Mouse (Mus musculus) MEL (cell line): ENCODE measurements around the gene Dpysl5. TPM values are rescaled to one million over a fixed set of nuclear protein-coding genes. Genes with fewer than 3 reads are reported as not detected.

Experiments
- DNase-seq: peaks from one replicate; pipeline ENCODE4 v3.0.0; 2011; ENCODE audit warnings: low read depth, low spot score
- H3K27ac ChIP-seq: 2 replicates; pipeline ENCODE4 v1.5.1; 2012; ENCODE audit warnings: low read depth, mild to moderate bottlenecking, control low read depth, low read length, moderate library complexity; ENCODE audit not compliant: control insufficient read depth
- H3K27me3 ChIP-seq, 2 experiments: fragments of 150-350 bp in 1 of 2; sonication (generic) in 1 of 2; 2 replicates each; pipeline ENCODE4 v1.6.1; 2012; ENCODE audit warnings: low read length in 2 of 2, mild to moderate bottlenecking in 2 of 2, improper control_type of control experiment in 1 of 2, moderate library complexity in 1 of 2; ENCODE audit not compliant: insufficient read depth in 2 of 2, control insufficient read depth in 1 of 2
- H3K36me3 ChIP-seq, 2 experiments: 2 replicates each; pipeline ENCODE4 v1.6.1; 2012 to 2014; ENCODE audit warnings: low read length in 2 of 2, improper control_type of control experiment in 1 of 2, inconsistent platforms in 1 of 2, mild to moderate bottlenecking in 1 of 2; ENCODE audit not compliant: insufficient read depth in 2 of 2, control insufficient read depth in 1 of 2
- H3K4me1 ChIP-seq, 2 experiments: fragments of 150-350 bp in 1 of 2; sonication (generic) in 1 of 2; 2 replicates each; pipeline ENCODE4 v1.6.1; 2012; ENCODE audit warnings: low read length in 2 of 2, improper control_type of control experiment in 1 of 2, mild to moderate bottlenecking in 1 of 2; ENCODE audit not compliant: insufficient read depth in 2 of 2, control insufficient read depth in 1 of 2
- H3K4me3 ChIP-seq, 2 experiments: fragments of 150-350 bp in 1 of 2; sonication (generic) in 1 of 2; 2 replicates each; pipeline ENCODE4 v1.5.1; 2012; ENCODE audit warnings: low read depth in 2 of 2, low read length in 2 of 2, mild to moderate bottlenecking in 2 of 2, moderate library complexity in 2 of 2, control low read depth in 1 of 2, improper control_type of control experiment in 1 of 2; ENCODE audit not compliant: control insufficient read depth in 1 of 2, insufficient read depth in 1 of 2
- H3K79me2 ChIP-seq: 2 replicates; pipeline ENCODE4 v1.6.1; 2012; ENCODE audit warnings: mild to moderate bottlenecking, low read length, moderate library complexity; ENCODE audit not compliant: control insufficient read depth, poor library complexity, insufficient read depth
- H3K9ac ChIP-seq: 2 replicates; pipeline ENCODE4 v1.6.1; 2012; ENCODE audit warnings: low read depth, mild to moderate bottlenecking, control low read depth, low read length, moderate library complexity; ENCODE audit not compliant: control insufficient read depth, poor library complexity, severe bottlenecking
- H3K9me3 ChIP-seq: fragments of 150-350 bp; sonication (generic); replicated peaks from 2 replicates; pipeline ENCODE4 v1.6.1; 2012; ENCODE audit warnings: mild to moderate bottlenecking, low read length, improper control_type of control experiment, moderate library complexity; ENCODE audit not compliant: insufficient read depth
- BHLHE40 ChIP-seq: IDR thresholded peaks from 2 replicates; pipeline ENCODE4 v1.6.1; 2012; ENCODE audit warnings: low read depth, mild to moderate bottlenecking, inconsistent platforms, low read length, improper control_type of control experiment, borderline replicate concordance
- E2F4 ChIP-seq: IDR thresholded peaks from 2 replicates; pipeline ENCODE4 v1.6.1; 2011; ENCODE audit warnings: low read depth, low read length, improper control_type of control experiment, borderline replicate concordance
- ELF1 ChIP-seq: IDR thresholded peaks from 2 replicates; pipeline ENCODE4 v1.6.1; 2014; ENCODE audit warnings: low read depth, mild to moderate bottlenecking, inconsistent platforms, low read length, improper control_type of control experiment, moderate library complexity
- EP300 ChIP-seq, 2 experiments: IDR thresholded peaks; 2 replicates each; pipeline ENCODE4 v1.6.1; 2011; ENCODE audit warnings: improper control_type of control experiment in 2 of 2, low read length in 2 of 2, low read depth in 1 of 2, mild to moderate bottlenecking in 1 of 2
- GABPA ChIP-seq: IDR thresholded peaks from 2 replicates; pipeline ENCODE4 v1.6.1; 2012; ENCODE audit warnings: low read depth, mild to moderate bottlenecking, inconsistent platforms, low read length, improper control_type of control experiment, moderate library complexity
- HCFC1 ChIP-seq: IDR thresholded peaks from 2 replicates; pipeline ENCODE4 v1.6.1; 2012; ENCODE audit warnings: low read depth, mild to moderate bottlenecking, inconsistent platforms, low read length, improper control_type of control experiment, moderate library complexity
- KAT2A ChIP-seq: conservative IDR thresholded peaks from 2 replicates; pipeline ENCODE4 v1.6.1; 2012; ENCODE audit warnings: low read depth, low read length, improper control_type of control experiment, inconsistent platforms
- MAX ChIP-seq: IDR thresholded peaks from 2 replicates; pipeline ENCODE4 v1.6.1; 2011; ENCODE audit warnings: low read length, improper control_type of control experiment
- MAZ ChIP-seq: IDR thresholded peaks from 2 replicates; pipeline ENCODE4 v1.6.1; 2012; ENCODE audit warnings: low read depth, mild to moderate bottlenecking, inconsistent platforms, low read length, improper control_type of control experiment
- MEF2A ChIP-seq: IDR thresholded peaks from 2 replicates; pipeline ENCODE4 v1.6.1; 2014; ENCODE audit warnings: low read depth, mild to moderate bottlenecking, inconsistent platforms, low read length, improper control_type of control experiment; ENCODE audit not compliant: poor library complexity, insufficient replicate concordance, severe bottlenecking; ENCODE audit errors: extremely low read depth
- MYB ChIP-seq: IDR thresholded peaks from 2 replicates; pipeline ENCODE4 v1.6.1; 2011; ENCODE audit warnings: mild to moderate bottlenecking, low read depth, low read length, improper control_type of control experiment
- MYC ChIP-seq: IDR thresholded peaks from 2 replicates; pipeline ENCODE4 v1.6.1; 2011; ENCODE audit warnings: low read depth, mild to moderate bottlenecking, low read length, improper control_type of control experiment, moderate library complexity
- POLR2A ChIP-seq, 2 experiments: IDR thresholded peaks; 2 replicates each; pipeline ENCODE4 v1.6.1; 2011 to 2012; ENCODE audit warnings: low read length in 2 of 2, mild to moderate bottlenecking in 2 of 2, control low read depth in 1 of 2, improper control_type of control experiment in 1 of 2, low read depth in 1 of 2, moderate library complexity in 1 of 2; ENCODE audit not compliant: control insufficient read depth in 1 of 2, insufficient read depth in 1 of 2, poor library complexity in 1 of 2
- POLR2AphosphoS2 ChIP-seq: IDR thresholded peaks from 2 replicates; pipeline ENCODE4 v1.6.1; 2011; ENCODE audit warnings: low read length, improper control_type of control experiment
- RAD21 ChIP-seq: IDR thresholded peaks from 2 replicates; pipeline ENCODE4 v1.6.1; 2011; ENCODE audit warnings: mild to moderate bottlenecking, low read depth, low read length, improper control_type of control experiment
- RCOR1 ChIP-seq: IDR thresholded peaks from 2 replicates; pipeline ENCODE4 v1.6.1; 2012; ENCODE audit warnings: low read depth, mild to moderate bottlenecking, inconsistent platforms, low read length, improper control_type of control experiment
- SIN3A ChIP-seq: IDR thresholded peaks from 2 replicates; pipeline ENCODE4 v1.6.1; 2012; ENCODE audit warnings: low read length, improper control_type of control experiment, inconsistent platforms
- TAL1 ChIP-seq: IDR thresholded peaks from 2 replicates; pipeline ENCODE4 v1.6.1; 2012; ENCODE audit warnings: mild to moderate bottlenecking, inconsistent platforms, low read length, moderate library complexity, mixed read lengths
- TCF12 ChIP-seq: IDR thresholded peaks from 2 replicates; pipeline ENCODE4 v1.6.1; 2014; ENCODE audit warnings: low read depth, mild to moderate bottlenecking, inconsistent platforms, low read length, improper control_type of control experiment, moderate library complexity
- UBTF ChIP-seq: IDR thresholded peaks from 2 replicates; pipeline ENCODE4 v1.6.1; 2012; ENCODE audit warnings: low read depth, mild to moderate bottlenecking, inconsistent platforms, low read length, improper control_type of control experiment, moderate library complexity, borderline replicate concordance; ENCODE audit not compliant: insufficient read depth
- ZKSCAN1 ChIP-seq: IDR thresholded peaks from 2 replicates; pipeline ENCODE4 v1.6.1; 2012; ENCODE audit warnings: low read depth, mild to moderate bottlenecking, inconsistent platforms, low read length, improper control_type of control experiment, moderate library complexity
- ZMIZ1 ChIP-seq: IDR thresholded peaks from 2 replicates; pipeline ENCODE4 v1.6.1; 2012; ENCODE audit warnings: low read depth, mild to moderate bottlenecking, inconsistent platforms, low read length, improper control_type of control experiment, moderate library complexity
- ZNF384 ChIP-seq: IDR thresholded peaks from 2 replicates; pipeline ENCODE4 v1.6.1; 2012; ENCODE audit warnings: low read depth, mild to moderate bottlenecking, inconsistent platforms, low read length, improper control_type of control experiment
- polyA plus RNA-seq, 2 experiments: library from polyadenylated mRNA; stranded (reverse) in 1 of 2; unstranded in 1 of 2; fragments of >175 nt in 1 of 2; fragments of >200 nt in 1 of 2; gene quantifications; 2 replicates each; pipeline versions ENCODE4 v1.2.1 to v1.2.4; 2012; ENCODE audit warnings: low replicate concordance in 2 of 2, low read depth in 1 of 2; ENCODE audit not compliant: insufficient read length in 2 of 2, insufficient read depth in 1 of 2, missing spikeins in 1 of 2
- total RNA-seq: library from RNA; depleted of rRNA; stranded (reverse); fragments of 300-350 nt; gene quantifications from 2 replicates; pipeline ENCODE4 v1.2.3, GENCODE M21; 2012

The Dpysl5 gene
- total and polyA plus RNA-seq, 3 experiments, result not detected

DNA sequence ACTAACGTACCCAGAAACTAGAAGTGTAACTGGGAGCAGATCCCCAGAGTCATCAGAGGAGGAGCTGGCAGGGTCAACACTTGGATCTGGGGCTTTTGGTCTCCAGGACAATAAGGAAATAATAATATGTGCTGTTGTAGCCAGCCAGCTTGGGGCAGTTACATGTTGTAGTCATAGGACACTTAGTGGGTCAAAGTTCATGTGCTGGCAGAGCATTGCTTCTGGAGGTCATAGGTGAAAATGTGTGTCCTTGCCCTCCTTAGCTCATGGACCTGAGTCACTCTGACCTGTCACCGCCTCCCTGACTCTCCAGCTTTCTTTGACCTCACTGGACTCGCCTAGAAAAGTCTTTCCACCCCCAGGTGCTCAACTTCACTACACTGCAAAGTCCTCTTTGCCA lies 122.1 kb downstream of the Dpysl5 start:
- Histone ChIP-seq H3K79me2 (no peaks in the 10 kb centered on the region), H3K27me3 (peaks cover 0 to 3% of the 10 kb centered on the region in 2 experiments; a peak in 2 of 4 replicates)
- no peak for DNase-seq
- TF ChIP-seq KAT2A (no peak), MYC (no peak), E2F4 (no peak), GABPA (no peak)
- TF ChIP-seq, all 39 proteins: peak for 0
- Histone ChIP-seq H3K4me1 (no peaks in the 10 kb centered on the region), H3K9ac (no peak overlapping the region), H3K27ac (no peak overlapping the region), H3K9me3 (no peaks in the 10 kb centered on the region), H3K36me3 (no peaks in the 10 kb centered on the region), H3K4me3 (no peak overlapping the region)

DNA sequence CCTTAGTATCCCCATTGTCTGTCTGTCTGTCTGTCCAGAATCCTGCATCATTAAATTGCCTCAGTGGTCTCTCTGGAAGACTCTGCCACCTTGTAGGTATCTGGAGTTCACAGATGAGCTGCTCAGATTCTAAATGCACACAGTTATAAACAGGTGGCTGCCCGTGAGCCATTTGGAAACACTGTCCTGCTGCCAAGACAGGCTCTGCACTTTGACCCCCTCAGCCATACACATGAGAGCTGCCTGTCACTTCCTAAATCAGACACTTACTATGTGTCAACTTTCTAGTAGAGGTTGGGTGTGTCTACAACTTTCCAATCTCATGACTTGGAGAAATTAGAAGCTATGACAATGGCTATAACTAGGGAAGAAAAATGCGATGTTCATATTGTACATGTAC lies 128.4 kb downstream of the Dpysl5 start:
- H3K27ac ChIP-seq, result no peak overlapping the region
- H3K4me1 ChIP-seq, result no peaks in the 10 kb centered on the region
- H3K9ac ChIP-seq, result no peak overlapping the region
- H3K36me3 ChIP-seq, result no peaks in the 10 kb centered on the region
- no peaks in the 10 kb centered on the region for H3K9me3 ChIP-seq
- no peak for DNase-seq
- no peaks in the 10 kb centered on the region; a peak in 2 of 4 replicates for H3K27me3 ChIP-seq
- no peaks in the 10 kb centered on the region for H3K79me2 ChIP-seq
- TF ChIP-seq ZNF384 (no peak), EP300 (IDR thresholded peaks at IDR 0.05; ENCODE audit: low read depth in 1 of 2, low read length in 2 of 2) (no peak), UBTF (no peak), SIN3A (no peak), BHLHE40 (no peak)
- no peak overlapping the region for H3K4me3 ChIP-seq

DNA sequence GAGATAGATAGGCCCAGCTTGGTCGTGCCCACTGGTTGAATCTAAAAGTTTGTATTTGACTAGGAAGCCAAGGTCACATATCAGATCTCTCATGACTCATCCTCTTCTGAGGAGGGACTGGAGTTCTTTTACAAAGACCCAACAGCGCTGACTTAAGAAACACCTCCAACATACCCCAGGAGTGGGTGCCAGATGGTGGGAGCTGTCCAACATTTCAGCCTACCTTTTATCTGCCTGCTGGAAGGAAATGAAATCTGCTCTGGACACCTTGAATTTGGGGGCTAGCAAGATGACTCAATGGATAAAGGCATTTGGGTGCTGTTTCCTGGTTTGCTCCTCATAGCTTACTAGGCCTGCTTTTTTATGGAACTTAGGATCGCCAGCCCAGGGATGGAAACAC lies 130.5 kb downstream of the Dpysl5 start:
- H3K9ac ChIP-seq, result no peak overlapping the region
- H3K4me3 ChIP-seq, result no peak overlapping the region
- TF ChIP-seq MYB (no peak), TCF12 (no peak), RCOR1 (no peak), ZNF384 (no peak), ELF1 (no peak), E2F4 (no peak), POLR2A (IDR thresholded peaks at IDR 0.05; ENCODE audit: control insufficient read depth in 1 of 2, insufficient read depth in 1 of 2, low read depth in 1 of 2, low read length in 2 of 2, poor library complexity in 1 of 2) (no peak), RAD21 (no peak), HCFC1 (no peak), UBTF (no peak), GABPA (no peak), MEF2A (no peak), MAX (no peak), ZKSCAN1 (no peak), MAZ (no peak), TAL1 (no peak), ZMIZ1 (no peak), KAT2A (no peak), POLR2AphosphoS2 (no peak)
- TF ChIP-seq, all 39 proteins: peak for 0
- Histone ChIP-seq H3K27me3 (peaks cover 1 to 2% of the 10 kb centered on the region in 2 experiments; a peak in 2 of 4 replicates), H3K36me3 (no peaks in the 10 kb centered on the region), H3K4me1 (no peaks in the 10 kb centered on the region), H3K9me3 (no peaks in the 10 kb centered on the region), H3K27ac (no peak overlapping the region), H3K79me2 (no peaks in the 10 kb centered on the region)
- DNase-seq, result peak; percentile 41
